Comparison of ENCODE assay signal across 7 mouse cellular contexts in the genomic region with DNA sequence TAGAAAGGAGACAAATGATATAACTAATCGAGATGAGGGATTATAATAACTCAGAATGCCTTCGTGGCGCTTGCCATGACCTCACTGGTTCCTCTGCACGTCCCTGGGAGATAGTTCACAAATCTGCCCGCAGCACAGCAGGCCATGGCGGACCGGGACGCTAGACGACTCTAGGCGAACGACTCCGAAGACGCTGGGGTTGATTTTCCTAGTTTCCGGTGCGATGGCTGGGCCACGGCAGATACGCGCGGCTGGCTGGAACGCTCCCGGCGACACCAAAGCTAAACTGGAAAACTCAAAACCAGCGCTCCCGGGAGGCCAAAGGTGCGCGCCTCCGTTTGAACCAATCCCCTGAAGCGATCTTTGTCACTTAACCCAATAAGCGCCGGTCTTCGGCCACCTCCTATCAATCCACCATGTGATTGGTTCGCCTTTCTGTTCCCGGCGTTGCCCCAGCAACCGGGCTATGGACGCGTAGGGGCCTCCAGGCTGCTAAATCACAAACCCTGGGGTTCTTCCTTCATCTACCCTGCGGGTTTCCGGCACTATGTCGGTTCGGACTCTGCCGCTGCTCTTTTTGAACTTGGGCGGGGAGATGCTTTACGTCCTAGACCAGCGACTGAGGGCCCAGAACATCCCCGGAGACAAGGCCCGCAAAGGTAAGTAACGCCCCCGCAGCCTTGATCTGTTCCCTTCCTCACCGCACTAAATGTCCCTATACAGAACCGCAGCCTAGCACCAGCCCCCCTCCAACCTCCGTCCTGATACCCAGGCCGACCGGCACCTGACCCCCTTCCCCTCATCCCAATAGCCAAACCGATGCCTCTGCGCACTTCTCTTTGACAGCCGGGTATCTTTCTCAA. TPM values are rescaled to one million over a fixed set of nuclear protein-coding genes. Genes with fewer than 3 reads are reported as not detected.
DNase-seq lines count a peak whose midpoint lies in the region; ATAC-seq and TF ChIP-seq lines count a peak whose summit lies in the region.

TSS of gene Oscp1 (plus strand) at position 432 of the 863 bp plus-strand sequence.

- H3K27me3 ChIP-seq in embryonic facial prominence, embryonic 11.5 days (ENCODE audit: control insufficient read depth, insufficient read depth, low read length) = no peaks in the 10 kb centered on the region
- no peaks in the 10 kb centered on the region for H3K27me3 ChIP-seq in kidney, adult 2 months (replicated peaks; ENCODE audit: control insufficient read depth, insufficient read depth, low read length)
- H3K27me3 ChIP-seq in limb, embryonic 12.5 days = no peaks in the 10 kb centered on the region
- no peaks in the 10 kb centered on the region for H3K27me3 ChIP-seq in midbrain, embryonic 15.5 days (replicated peaks)
- H3K27me3 ChIP-seq in spleen, adult 2 months (ENCODE audit: control insufficient read depth, insufficient read depth, low read length) = no peaks in the 10 kb centered on the region

- H3K27ac ChIP-seq in embryonic facial prominence, embryonic 11.5 days (replicated peaks; ENCODE audit: low read depth, low read length) = no peak within 1 kb of the TSS
- no peak within 1 kb of the TSS for H3K27ac ChIP-seq in kidney, adult 2 months (ENCODE audit: insufficient read depth, low read depth, low read length)
- H3K27ac ChIP-seq in limb, embryonic 12.5 days = peak within 1 kb of the TSS; percentile 46; the same call in 1 of the 2 replicates
- H3K27ac ChIP-seq in midbrain, embryonic 15.5 days = peak within 1 kb of the TSS; percentile 63
- H3K27ac ChIP-seq in spleen, adult 2 months (ENCODE audit: insufficient read depth, low read length) = no peak within 1 kb of the TSS

- H3K4me1 ChIP-seq in embryonic facial prominence, embryonic 11.5 days (ENCODE audit: control insufficient read depth, insufficient read depth, low read length) = no peaks in the 10 kb centered on the region
- H3K4me1 ChIP-seq in kidney, adult 2 months (ENCODE audit: control insufficient read depth, insufficient read depth, low read length) = peaks cover 4% of the 10 kb centered on the region; the same call in 1 of the 2 replicates
- H3K4me1 ChIP-seq in limb, embryonic 12.5 days (replicated peaks) = peaks cover 18% of the 10 kb centered on the region
- peaks cover 24% of the 10 kb centered on the region for H3K4me1 ChIP-seq in midbrain, embryonic 15.5 days
- H3K4me1 ChIP-seq in spleen, adult 2 months (ENCODE audit: control insufficient read depth, insufficient read depth, insufficient read length) = peaks cover 11% of the 10 kb centered on the region; the same call in 1 of the 2 replicates

- peak; percentile 95 for ATAC-seq in embryonic facial prominence, embryonic 11.5 days (replicated peaks; ENCODE audit: insufficient number of reproducible peaks, low FRiP score, low TSS enrichment, low read depth)
- peak; percentile 96 for ATAC-seq in limb, embryonic 12.5 days (ENCODE audit: insufficient number of reproducible peaks, insufficient read depth, low FRiP score, low TSS enrichment, low read depth)
- peak; percentile 98 for ATAC-seq in midbrain, embryonic 15.5 days (replicated peaks)

- peak within 1 kb of the TSS; percentile 55 for H3K4me2 ChIP-seq in embryonic facial prominence, embryonic 11.5 days (ENCODE audit: low read depth, low read length)
- H3K4me2 ChIP-seq in limb, embryonic 12.5 days = peak within 1 kb of the TSS; percentile 85
- peak within 1 kb of the TSS; percentile 67 for H3K4me2 ChIP-seq in midbrain, embryonic 15.5 days

- H3K36me3 ChIP-seq in embryonic facial prominence, embryonic 11.5 days (replicated peaks; ENCODE audit: control insufficient read depth, insufficient read depth, low read depth, low read length) = peaks cover 5% of the 10 kb centered on the region
- no peaks in the 10 kb centered on the region for H3K36me3 ChIP-seq in kidney, adult 2 months (ENCODE audit: control insufficient read depth, insufficient read depth, low read length)
- H3K36me3 ChIP-seq in limb, embryonic 12.5 days = peaks cover 29% of the 10 kb centered on the region
- H3K36me3 ChIP-seq in midbrain, embryonic 15.5 days (replicated peaks) = peaks cover 22% of the 10 kb centered on the region
- H3K36me3 ChIP-seq in spleen, adult 2 months (ENCODE audit: control insufficient read depth, insufficient read depth, low read length) = peaks cover 9% of the 10 kb centered on the region

- peak within 1 kb of the TSS; percentile 42 for H3K4me3 ChIP-seq in embryonic facial prominence, embryonic 11.5 days (ENCODE audit: low read depth, low read length)
- H3K4me3 ChIP-seq in kidney, adult 2 months (ENCODE audit: insufficient read depth, low read depth, low read length) = peak within 1 kb of the TSS; percentile 72
- peak within 1 kb of the TSS; percentile 62 for H3K4me3 ChIP-seq in limb, embryonic 12.5 days (replicated peaks)
- H3K4me3 ChIP-seq in midbrain, embryonic 15.5 days = peak within 1 kb of the TSS; percentile 63
- peak within 1 kb of the TSS; percentile 92 for H3K4me3 ChIP-seq in spleen, adult 2 months (ENCODE audit: extremely low read depth, insufficient read depth, insufficient read length)

- H3K9me3 ChIP-seq in embryonic facial prominence, embryonic 11.5 days (replicated peaks; ENCODE audit: control insufficient read depth, low read length) = no peaks in the 10 kb centered on the region
- no peaks in the 10 kb centered on the region for H3K9me3 ChIP-seq in limb, embryonic 12.5 days
- H3K9me3 ChIP-seq in midbrain, embryonic 15.5 days = no peaks in the 10 kb centered on the region

- under 1% methylated on average over 57 of the region's 57 CpGs for WGBS in embryonic facial prominence, embryonic 11.5 days
- WGBS in kidney, adult 2 months = under 1% methylated on average over 57 of the region's 57 CpGs
- WGBS in limb, embryonic 12.5 days = under 1% methylated on average over 57 of the region's 57 CpGs
- under 1% methylated on average over 57 of the region's 57 CpGs for WGBS in midbrain, embryonic 15.5 days
- 1% methylated on average over 57 of the region's 57 CpGs for whole genome bisulfite sequencing in spleen, adult 2 months

- no peak for TF ChIP-seq POLR2A in kidney, adult 2 months (IDR thresholded peaks at IDR 0.05; ENCODE audit: low read depth, low read length)
- TF ChIP-seq POLR2A in spleen, adult 2 months (IDR thresholded peaks at IDR 0.05; ENCODE audit: low read depth, low read length) = no peak

- H3K9ac ChIP-seq in embryonic facial prominence, embryonic 11.5 days (replicated peaks; ENCODE audit: low read length) = peak within 1 kb of the TSS; percentile 55
- peak within 1 kb of the TSS; percentile 66 for H3K9ac ChIP-seq in limb, embryonic 12.5 days (replicated peaks)
- peak within 1 kb of the TSS; percentile 74 for H3K9ac ChIP-seq in midbrain, embryonic 15.5 days

- peak; percentile 94 for DNase-seq in adrenal gland, postnatal 14 days
- peak; percentile 98 for DNase-seq in embryonic facial prominence, embryonic 11.5 days (ENCODE audit: low spot score)
- DNase-seq in heart, adult 18-20 months = peak; percentile 91 to 93
- peak; percentile 96 for DNase-seq in kidney, adult 2 months
- DNase-seq in spleen, adult 2 months (ENCODE audit: low read depth in 1 of 2, low spot score in 2 of 2) = peak; percentile 80 to 86

- TF ChIP-seq CTCF in kidney, adult 2 months (conservative IDR thresholded peaks at IDR 0.05; ENCODE audit: insufficient read depth, insufficient read length, low read depth, low read length) = no peak
- TF ChIP-seq CTCF in spleen, adult 2 months (IDR thresholded peaks at IDR 0.05; ENCODE audit: extremely low read depth, insufficient read depth, insufficient read length, insufficient replicate concordance) = no peak

RNA-seq across cellular contexts. Expression of gene Oscp1, which starts in this region (rescaled TPM):
- 5.2 and 5.8 TPM in 2 replicates for total RNA-seq in adrenal gland, postnatal 14 days (2021)
- polyA plus RNA-seq in embryonic facial prominence, embryonic 11.5 days (2014; fragmentation: Nextera tagmentation; extraction: Ambion mirVana) = 17.1 and 18.3 TPM in 2 replicates
- total RNA-seq in heart, adult 18-20 months (2021) = 1 to 10 TPM; 2.3 to 2.4 TPM
- polyA plus RNA-seq in kidney, adult 2 months (2012; rRNA removed) = 2.5 and 3.3 TPM in 2 replicates
- polyA plus RNA-seq in limb, embryonic 12.5 days (2016; fragmentation: Nextera tagmentation; extraction: Ambion mirVana) = 18.2 and 19.0 TPM in 2 replicates
- 43.7 and 47.7 TPM in 2 replicates for polyA plus RNA-seq in midbrain, embryonic 15.5 days (2015; fragmentation: Nextera tagmentation; extraction: Ambion mirVana)
- polyA plus RNA-seq in spleen, adult 2 months (2012; rRNA removed) = 0.35 and 0.46 TPM in 2 replicates

Comparison
In these comparisons a context has a peak if more than half of its experiments do, and no peak if none do; other contexts are left out.
1. Peak in DNase-seq and H3K4me3 ChIP-seq in spleen, adult 2 months; RNA of the gene not detected or under 1 TPM.
2. H3K27ac ChIP-seq: peak in limb, embryonic 12.5 days (single experiment) and midbrain, embryonic 15.5 days (single experiment); none in embryonic facial prominence, embryonic 11.5 days (single experiment), kidney, adult 2 months (single experiment) and spleen, adult 2 months (single experiment).
3. H3K4me3 ChIP-seq: peak in every context shown above with its lines; median percentile 92 in spleen, adult 2 months; 72 in kidney, adult 2 months; 63 in midbrain, embryonic 15.5 days; 62 in limb, embryonic 12.5 days; 42 in embryonic facial prominence, embryonic 11.5 days.
4. Peak in every context shown above with its lines, with median percentiles within 50 percentile points of each other: DNase-seq, ATAC-seq, H3K4me2 ChIP-seq and H3K9ac ChIP-seq.